Mouse (Mus musculus) cerebellum, postnatal 10 days (tissue): Measurements from ENCODE around the gene Zswim2.
"Not testable (repeated sequence)": the region's sequence is repeated elsewhere in the genome, so short reads cannot be mapped to it uniquely, and the experiment has no call there.

Experiments used
- DNase-seq, 2 experiments: peaks; one replicate each; pipeline ENCODE4 v3.0.0; 2021; ENCODE audit warnings: mixed read lengths in 2 of 2

Gene Zswim2

DNA sequence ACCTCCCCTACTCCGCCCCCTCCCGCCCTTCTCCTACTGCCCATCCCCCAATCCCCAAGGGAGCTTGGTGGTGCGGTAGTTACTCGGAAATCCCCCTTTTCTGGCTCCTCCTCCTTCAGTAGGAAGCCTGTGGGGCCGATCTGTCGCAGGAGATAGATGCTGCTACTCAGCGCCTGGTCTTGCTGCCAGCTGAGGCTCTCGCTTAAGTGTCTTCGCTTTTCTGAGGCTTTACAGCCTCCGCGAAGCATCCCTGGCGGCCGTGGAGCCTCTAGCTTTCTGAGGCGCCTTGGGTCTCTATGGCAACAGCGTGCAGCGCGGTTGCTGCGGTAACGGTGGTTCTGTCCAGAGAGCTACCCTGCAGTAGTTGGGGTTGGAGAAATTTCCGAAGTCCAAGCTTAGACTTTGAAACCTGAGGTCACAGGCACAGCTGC lies at the start of gene Zswim2:
Gene Zswim2 (minus strand): TSS at position 298 of the 431 bp plus-strand sequence.
- DNase-seq = peak; percentile 77 to 83

DNA sequence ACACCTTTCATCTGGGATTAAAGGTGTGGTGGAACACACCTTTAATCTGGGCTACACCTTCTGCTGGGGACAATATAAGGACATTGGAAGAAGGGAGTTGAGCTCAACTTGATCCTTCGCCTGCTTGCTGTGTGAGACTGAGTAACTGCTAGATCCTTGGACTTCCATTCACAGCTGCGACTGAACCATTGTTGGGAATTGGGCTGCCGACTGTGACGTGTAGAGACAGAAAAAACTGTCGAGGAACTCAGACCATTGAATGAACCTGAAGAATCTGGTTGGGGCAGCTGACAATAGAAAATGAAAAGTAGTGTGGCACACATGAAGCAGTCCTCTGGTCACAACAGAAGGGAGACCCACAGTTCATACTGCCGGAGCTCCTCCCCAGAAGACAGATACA lies 49.2 kb upstream of the Zswim2 start, which contains the start of gene Gm13691:
Gene Gm13691 (plus strand): TSS at position 301 of the 400 bp plus-strand sequence.
- DNase-seq = not testable (repeated sequence)

GRCm38 (mm10) chr2:83984443-83984842 lies 43.4 kb upstream of the Zswim2 start, which contains the start of gene Gm13697:
TSS of gene Gm13697 (plus strand) at chr2:83984743.
- DNase-seq = not testable (repeated sequence)

DNA sequence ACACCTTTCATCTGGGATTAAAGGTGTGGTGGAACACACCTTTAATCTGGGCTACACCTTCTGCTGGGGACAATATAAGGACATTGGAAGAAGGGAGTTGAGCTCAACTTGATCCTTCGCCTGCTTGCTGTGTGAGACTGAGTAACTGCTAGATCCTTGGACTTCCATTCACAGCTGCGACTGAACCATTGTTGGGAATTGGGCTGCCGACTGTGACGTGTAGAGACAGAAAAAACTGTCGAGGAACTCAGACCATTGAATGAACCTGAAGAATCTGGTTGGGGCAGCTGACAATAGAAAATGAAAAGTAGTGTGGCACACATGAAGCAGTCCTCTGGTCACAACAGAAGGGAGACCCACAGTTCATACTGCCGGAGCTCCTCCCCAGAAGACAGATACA lies 37.6 kb upstream of the Zswim2 start, which contains the start of gene Gm13694:
Gene Gm13694 (plus strand): TSS at position 301 of the 400 bp plus-strand sequence.
- not testable (repeated sequence) for DNase-seq

GRCm38 (mm10) chr2:83972823-83973222 lies 31.8 kb upstream of the Zswim2 start, which contains the start of gene Gm13696:
TSS of gene Gm13696 (plus strand) at chr2:83973123.
- not testable (repeated sequence) for DNase-seq

- DNase-seq = not testable (repeated sequence)
These were observed 26.0 kb upstream of the Zswim2 start, which contains the start of gene Gm13695 for GRCm38 (mm10) chr2:83967013-83967412. TSS of gene Gm13695 (plus strand) at chr2:83967313.

GRCm38 (mm10) chr2:83961203-83961602 lies 20.2 kb upstream of the Zswim2 start, which contains the start of gene Gm13693:
TSS of gene Gm13693 (plus strand) at chr2:83961503.
- DNase-seq = not testable (repeated sequence)

DNA sequence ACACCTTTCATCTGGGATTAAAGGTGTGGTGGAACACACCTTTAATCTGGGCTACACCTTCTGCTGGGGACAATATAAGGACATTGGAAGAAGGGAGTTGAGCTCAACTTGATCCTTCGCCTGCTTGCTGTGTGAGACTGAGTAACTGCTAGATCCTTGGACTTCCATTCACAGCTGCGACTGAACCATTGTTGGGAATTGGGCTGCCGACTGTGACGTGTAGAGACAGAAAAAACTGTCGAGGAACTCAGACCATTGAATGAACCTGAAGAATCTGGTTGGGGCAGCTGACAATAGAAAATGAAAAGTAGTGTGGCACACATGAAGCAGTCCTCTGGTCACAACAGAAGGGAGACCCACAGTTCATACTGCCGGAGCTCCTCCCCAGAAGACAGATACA lies 14.4 kb upstream of the Zswim2 start, which contains the start of gene Gm13698:
Gene Gm13698 (plus strand): TSS at position 301 of the 400 bp plus-strand sequence.
- not testable (repeated sequence) for DNase-seq

DNA sequence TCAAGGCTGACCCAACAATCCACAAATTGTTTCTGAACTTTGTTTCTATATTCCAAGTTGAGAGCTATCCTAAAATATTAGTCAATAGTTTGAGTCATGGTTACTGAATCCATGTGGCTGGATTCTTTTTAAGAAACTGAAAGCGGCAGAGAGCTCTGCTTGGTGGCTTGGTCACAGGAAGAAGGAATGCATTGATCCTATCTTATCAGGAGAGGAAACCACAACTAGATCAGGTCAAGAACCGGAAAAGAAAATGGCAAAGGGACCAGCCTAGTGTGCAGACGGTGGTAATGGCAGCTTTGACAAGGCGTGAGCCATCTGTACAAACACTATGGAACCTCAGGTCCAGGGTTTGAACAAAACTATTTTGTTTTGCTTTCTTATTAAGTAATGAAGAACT lies 764 bp upstream of the Zswim2 start:
- DNase-seq = no peak

- DNase-seq = no peak
These were observed 350 bp upstream of the Zswim2 start for GRCm38 (mm10) chr2:83941378-83941777.

DNA sequence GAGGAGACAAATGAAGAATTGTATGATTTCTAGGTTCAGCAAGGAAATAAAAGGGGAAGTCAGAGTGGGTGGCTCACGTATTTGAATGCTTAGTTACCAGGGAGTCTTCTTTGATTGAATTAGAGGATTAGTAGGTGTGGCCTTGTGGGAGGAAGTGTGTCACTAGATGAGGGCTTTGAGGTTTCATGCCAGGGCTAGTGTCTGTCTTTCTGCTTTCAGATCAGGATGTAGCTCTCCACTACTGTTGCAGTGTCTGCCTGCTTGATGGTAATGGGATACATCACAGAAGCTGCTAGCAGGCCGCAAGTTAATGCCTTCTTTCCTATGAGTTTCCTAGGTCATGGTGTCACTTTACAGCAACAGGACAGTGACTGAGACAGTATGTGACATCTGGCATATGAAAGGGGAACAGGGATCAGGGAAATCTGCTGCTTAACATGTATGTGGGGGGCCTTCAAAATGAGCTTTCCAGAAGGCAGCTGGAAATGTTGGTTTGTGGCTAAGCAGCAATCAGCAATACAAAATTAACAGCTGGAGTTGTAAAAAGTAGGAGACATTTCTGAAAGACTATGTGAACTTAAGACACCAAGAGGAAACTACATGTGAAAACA lies 11.4 kb downstream of the Zswim2 start:
- DNase-seq = no peak

DNA sequence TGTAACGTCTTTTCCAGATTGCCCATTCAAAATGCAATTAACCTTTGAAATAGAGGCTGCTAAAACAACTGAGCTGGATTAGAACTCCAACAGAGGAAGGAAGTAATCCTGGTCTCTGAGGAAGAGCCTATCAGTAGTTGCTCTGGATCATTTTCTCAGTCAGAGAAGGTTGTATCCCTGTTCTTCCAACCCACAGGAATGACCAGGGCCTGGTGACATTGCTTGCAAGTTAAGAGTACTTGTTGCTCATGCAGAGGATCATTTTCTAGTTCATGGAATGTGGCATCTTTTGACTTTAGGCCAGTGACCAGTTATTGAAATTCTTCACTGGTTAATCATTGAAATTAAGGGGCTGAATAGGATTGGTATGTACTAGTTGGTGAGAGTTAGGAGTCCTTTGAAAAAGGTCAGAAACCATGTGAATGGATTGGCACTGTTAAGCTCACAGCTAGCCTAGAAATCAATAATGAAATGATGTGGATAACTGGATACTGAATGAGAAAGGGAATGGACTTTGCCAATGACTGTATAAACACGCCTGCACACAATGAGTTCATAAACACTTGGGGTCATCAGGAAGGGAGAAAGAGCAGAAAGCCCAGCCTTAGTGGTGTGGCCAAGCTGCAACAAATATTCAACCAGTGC lies 39.0 kb downstream of the Zswim2 start:
- DNase-seq = no peak

DNA sequence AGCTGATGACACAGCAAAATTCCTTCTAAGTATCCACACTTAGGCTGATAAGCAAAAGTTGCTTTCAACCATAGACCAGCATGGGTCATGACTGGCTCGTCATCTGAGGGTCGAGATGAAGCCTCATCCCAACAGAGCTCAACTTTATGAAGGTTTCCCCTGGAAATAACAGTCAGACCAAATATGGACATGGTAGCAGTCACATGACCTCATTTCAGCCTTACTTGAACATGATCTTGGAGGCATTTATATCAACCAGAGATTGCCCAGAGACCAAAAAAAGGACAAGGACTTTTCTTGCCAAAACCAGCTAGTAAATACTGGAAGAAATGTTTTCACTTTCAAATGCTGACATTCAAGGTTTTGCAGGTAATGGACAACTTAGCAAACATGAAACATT lies 47.3 kb downstream of the Zswim2 start:
- no peak for DNase-seq

GRCm38 (mm10) chr2:83883850-83884420 lies 57.1 kb downstream of the Zswim2 start:
- no peak for DNase-seq
